Mouse (Mus musculus): ENCODE measurements around the gene Cd3eap. TPM values are rescaled to one million over a fixed set of nuclear protein-coding genes. Genes with fewer than 3 reads are reported as not detected.

Gene Cd3eap
- polyA plus RNA-seq, 1 experiment from 2014 or later = 30.2 TPM

GRCm38 (mm10) chr7:19358634-19359033 lies 649 bp downstream of the Cd3eap start:
- Histone ChIP-seq H3K27ac (ENCODE audit: low read depth, low read length) (peak overlapping the region; percentile 55; the same call in 1 of the 2 replicates), H3K4me1 (replicated peaks; ENCODE audit: control insufficient read depth, insufficient read depth, low read length) (peaks cover 30% of the 10 kb centered on the region)
- WGBS = 17% methylated on average over 13 of the region's 13 CpGs

GRCm38 (mm10) chr7:19357381-19358375 lies 1.6 kb downstream of the Cd3eap start:
- H3K27me3 ChIP-seq (replicated peaks; ENCODE audit: control insufficient read depth, insufficient read depth, low read length) = peaks cover 3% of the 10 kb centered on the region; the same call in 1 of the 2 replicates
- H3K9me3 ChIP-seq (ENCODE audit: control insufficient read depth, low read length) = no peaks in the 10 kb centered on the region
- peak overlapping the region; percentile 100 for H3K4me2 ChIP-seq
- ATAC-seq (replicated peaks; ENCODE audit: low FRiP score) (no peak), DNase-seq (ENCODE audit: low spot score) (no peak)
- peak overlapping the region; percentile 73 for H3K9ac ChIP-seq (ENCODE audit: low read depth, low read length)
- no peak overlapping the region for H3K27ac ChIP-seq (ENCODE audit: low read depth, low read length)
- H3K36me3 ChIP-seq (ENCODE audit: control insufficient read depth, insufficient read depth, low read length) = peaks cover 35% of the 10 kb centered on the region
- H3K4me3 ChIP-seq (ENCODE audit: low read depth, low read length) = peak overlapping the region; percentile 66
- 88% methylated on average over 25 of the region's 25 CpGs for WGBS
- H3K4me1 ChIP-seq (replicated peaks; ENCODE audit: control insufficient read depth, insufficient read depth, low read length) = peaks cover 30% of the 10 kb centered on the region

More at GRCm38 (mm10) chr7:19358634-19359033, 649 bp downstream of the Cd3eap start:
- H3K4me3 ChIP-seq (ENCODE audit: low read depth, low read length) = peak overlapping the region; percentile 66
- no peak for ATAC-seq (replicated peaks; ENCODE audit: low FRiP score)
- H3K36me3 ChIP-seq (ENCODE audit: control insufficient read depth, insufficient read depth, low read length) = peaks cover 30% of the 10 kb centered on the region
- no peaks in the 10 kb centered on the region for H3K9me3 ChIP-seq (ENCODE audit: control insufficient read depth, low read length)
- DNase-seq (ENCODE audit: low spot score) = no peak
- peak overlapping the region; percentile 73 for H3K9ac ChIP-seq (ENCODE audit: low read depth, low read length)
- peaks cover 4% of the 10 kb centered on the region; the same call in 1 of the 2 replicates for H3K27me3 ChIP-seq (replicated peaks; ENCODE audit: control insufficient read depth, insufficient read depth, low read length)
- peak overlapping the region; percentile 100 for H3K4me2 ChIP-seq

GRCm38 (mm10) chr7:19356311-19356710 lies 3.0 kb downstream of the Cd3eap start:
- 83% methylated on average over 10 of the region's 10 CpGs for WGBS
- DNase-seq (ENCODE audit: low spot score) = no peak
- peaks cover 35% of the 10 kb centered on the region for H3K36me3 ChIP-seq (ENCODE audit: control insufficient read depth, insufficient read depth, low read length)

GRCm38 (mm10) chr7:19354991-19355390 lies 4.3 kb downstream of the Cd3eap start:
- H3K9me3 ChIP-seq (ENCODE audit: control insufficient read depth, low read length) = no peaks in the 10 kb centered on the region
- no peak overlapping the region for H3K9ac ChIP-seq (ENCODE audit: low read depth, low read length)
- ATAC-seq (replicated peaks; ENCODE audit: low FRiP score) (no peak), DNase-seq (ENCODE audit: low spot score) (no peak)
- no peak overlapping the region for H3K27ac ChIP-seq (ENCODE audit: low read depth, low read length)
- H3K4me1 ChIP-seq (replicated peaks; ENCODE audit: control insufficient read depth, insufficient read depth, low read length) = peaks cover 11% of the 10 kb centered on the region
- no peaks in the 10 kb centered on the region for H3K27me3 ChIP-seq (replicated peaks; ENCODE audit: control insufficient read depth, insufficient read depth, low read length)
- 94% methylated on average over 5 of the region's 5 CpGs for WGBS
- no peak overlapping the region for H3K4me3 ChIP-seq (ENCODE audit: low read depth, low read length)
- peaks cover 35% of the 10 kb centered on the region for H3K36me3 ChIP-seq (ENCODE audit: control insufficient read depth, insufficient read depth, low read length)
- H3K4me2 ChIP-seq = no peak overlapping the region

More at GRCm38 (mm10) chr7:19356311-19356710, 3.0 kb downstream of the Cd3eap start:
- H3K9ac ChIP-seq (ENCODE audit: low read depth, low read length) = no peak overlapping the region
- no peak overlapping the region; the same call in 1 of the 2 replicates for H3K27ac ChIP-seq (ENCODE audit: low read depth, low read length)
- no peak for ATAC-seq (replicated peaks; ENCODE audit: low FRiP score)
- H3K9me3 ChIP-seq (ENCODE audit: control insufficient read depth, low read length) = no peaks in the 10 kb centered on the region
- no peaks in the 10 kb centered on the region for H3K27me3 ChIP-seq (replicated peaks; ENCODE audit: control insufficient read depth, insufficient read depth, low read length)
- peaks cover 19% of the 10 kb centered on the region for H3K4me1 ChIP-seq (replicated peaks; ENCODE audit: control insufficient read depth, insufficient read depth, low read length)
- no peak overlapping the region for H3K4me3 ChIP-seq (ENCODE audit: low read depth, low read length)
- H3K4me2 ChIP-seq = no peak overlapping the region

- no peaks in the 10 kb centered on the region for H3K27me3 ChIP-seq (replicated peaks; ENCODE audit: control insufficient read depth, insufficient read depth, low read length)
- H3K9me3 ChIP-seq (ENCODE audit: control insufficient read depth, low read length) = no peaks in the 10 kb centered on the region
- peaks cover 8% of the 10 kb centered on the region for H3K4me1 ChIP-seq (replicated peaks; ENCODE audit: control insufficient read depth, insufficient read depth, low read length)
- DNase-seq (ENCODE audit: low spot score) = no peak
- no peak overlapping the region for H3K4me3 ChIP-seq (ENCODE audit: low read depth, low read length)
- WGBS = 91% methylated on average over 8 of the region's 8 CpGs
- no peak overlapping the region for H3K4me2 ChIP-seq
- H3K36me3 ChIP-seq (ENCODE audit: control insufficient read depth, insufficient read depth, low read length) = peaks cover 16% of the 10 kb centered on the region; the same call in 1 of the 2 replicates
- H3K9ac ChIP-seq (ENCODE audit: low read depth, low read length) = no peak overlapping the region
- ATAC-seq (replicated peaks; ENCODE audit: low FRiP score) = no peak
- no peak overlapping the region for H3K27ac ChIP-seq (ENCODE audit: low read depth, low read length)
Measured at GRCm38 (mm10) chr7:19350221-19350620, 9.1 kb downstream of the Cd3eap start.

- no peak for DNase-seq (ENCODE audit: low spot score)
- no peak overlapping the region for H3K27ac ChIP-seq (ENCODE audit: low read depth, low read length)
- no peak for ATAC-seq (replicated peaks; ENCODE audit: low FRiP score)
- no peak overlapping the region for H3K9ac ChIP-seq (ENCODE audit: low read depth, low read length)
- no peak overlapping the region for H3K4me2 ChIP-seq
- H3K27me3 ChIP-seq (replicated peaks; ENCODE audit: control insufficient read depth, insufficient read depth, low read length) = no peaks in the 10 kb centered on the region
- H3K9me3 ChIP-seq (ENCODE audit: control insufficient read depth, low read length) = no peaks in the 10 kb centered on the region
- H3K4me3 ChIP-seq (ENCODE audit: low read depth, low read length) = no peak overlapping the region
- 79% methylated on average over 13 of the region's 13 CpGs for WGBS
- H3K4me1 ChIP-seq (replicated peaks; ENCODE audit: control insufficient read depth, insufficient read depth, low read length) = peaks cover 11% of the 10 kb centered on the region
- peaks cover 8% of the 10 kb centered on the region; the same call in 1 of the 2 replicates for H3K36me3 ChIP-seq (ENCODE audit: control insufficient read depth, insufficient read depth, low read length)
Measured at GRCm38 (mm10) chr7:19349188-19349915, 9.9 kb downstream of the Cd3eap start.

GRCm38 (mm10) chr7:19344938-19345471 lies 14.3 kb downstream of the Cd3eap start:
- no peaks in the 10 kb centered on the region for H3K9me3 ChIP-seq (ENCODE audit: control insufficient read depth, low read length)
- H3K4me1 ChIP-seq (replicated peaks; ENCODE audit: control insufficient read depth, insufficient read depth, low read length) = peaks cover 29% of the 10 kb centered on the region
- H3K27me3 ChIP-seq (replicated peaks; ENCODE audit: control insufficient read depth, insufficient read depth, low read length) = peaks cover 20% of the 10 kb centered on the region
- peak overlapping the region; percentile 67 for H3K9ac ChIP-seq (ENCODE audit: low read depth, low read length)
- WGBS = under 1% methylated on average over 31 of the region's 31 CpGs
- peak overlapping the region; percentile 60 for H3K4me3 ChIP-seq (ENCODE audit: low read depth, low read length)
- H3K36me3 ChIP-seq (ENCODE audit: control insufficient read depth, insufficient read depth, low read length) = no peaks in the 10 kb centered on the region
- peak overlapping the region; percentile 89 for H3K4me2 ChIP-seq
- peak overlapping the region; percentile 44; the same call in 1 of the 2 replicates for H3K27ac ChIP-seq (ENCODE audit: low read depth, low read length)
- ATAC-seq (replicated peaks; ENCODE audit: low FRiP score) = peak; percentile 96
- peak; percentile 96 for DNase-seq (ENCODE audit: low spot score)

- Histone ChIP-seq H3K36me3 (ENCODE audit: control insufficient read depth, insufficient read depth, low read length) (no peaks in the 10 kb centered on the region), H3K4me1 (replicated peaks; ENCODE audit: control insufficient read depth, insufficient read depth, low read length) (peaks cover 29% of the 10 kb centered on the region), H3K27ac (ENCODE audit: low read depth, low read length) (peak within 1 kb of the TSS; percentile 44; the same call in 1 of the 2 replicates), H3K4me3 (ENCODE audit: low read depth, low read length) (peak within 1 kb of the TSS; percentile 60), H3K4me2 (peak within 1 kb of the TSS; percentile 89), H3K9ac (ENCODE audit: low read depth, low read length) (peak within 1 kb of the TSS; percentile 67), H3K27me3 (replicated peaks; ENCODE audit: control insufficient read depth, insufficient read depth, low read length) (peaks cover 22% of the 10 kb centered on the region), H3K9me3 (ENCODE audit: control insufficient read depth, low read length) (no peaks in the 10 kb centered on the region)
- 23% methylated on average over 12 of the region's 12 CpGs for WGBS
- DNase-seq (ENCODE audit: low spot score) (no peak), ATAC-seq (replicated peaks; ENCODE audit: low FRiP score) (no peak)
Measured at GRCm38 (mm10) chr7:19344237-19344847, 14.9 kb downstream of the Cd3eap start, which contains the start of gene Ercc1. Gene Ercc1 (plus strand): TSS chr7:19344778.

Measured in liver, embryonic 11.5 days (tissue).